In genomic region chr14:72580991-72581390, GRCm38 (mm10) we compare ENCODE assay signal across 29 mouse cellular contexts.
A peak's percentile ranks its signal among the peaks of the same experiment; 100 is the strongest.
DNase-seq lines count a peak whose midpoint lies in the region; ATAC-seq and TF ChIP-seq lines count a peak whose summit lies in the region.
"Had no signal": no experiment of that assay in that cellular context is flagged by ENCODE, and none has a peak within 500 bp of the region (broad histone marks: within the 10 kb centered on the region; RNA-seq: fewer than 3 reads in every experiment).

No protein-coding gene starts in this region.

- no peaks in the 10 kb centered on the region for H3K4me1 ChIP-seq in heart, adult 2 months (ENCODE audit: control insufficient read depth, insufficient read depth, low read length)
- H3K4me1 ChIP-seq in lung, adult 2 months (ENCODE audit: control insufficient read depth, insufficient read depth, low read length): no peaks in the 10 kb centered on the region
- H3K4me1 ChIP-seq: embryonic facial prominence, embryonic 10.5 days; embryonic facial prominence, embryonic 15.5 days; heart, embryonic 12.5 days; hindbrain, embryonic 13.5 days had no signal

- no peak for TF ChIP-seq EP300 in heart, adult 2 months (IDR thresholded peaks at IDR 0.05; ENCODE audit: insufficient read depth, low read depth, low read length)

- no peaks in the 10 kb centered on the region for H3K36me3 ChIP-seq in heart, adult 2 months (ENCODE audit: control insufficient read depth, insufficient read depth, low read length)

- ATAC-seq in granulocyte monocyte progenitor cell, adult 5-6 weeks (replicated peaks; ENCODE audit: poor library complexity, severe bottlenecking): peak; percentile 96
- peak; percentile 89 for ATAC-seq in monocyte, adult 5-6 weeks (replicated peaks; ENCODE audit: insufficient number of reproducible peaks, low FRiP score, low TSS enrichment, poor library complexity, severe bottlenecking)
- no peak for ATAC-seq in CD4-positive, CD25-positive, alpha-beta regulatory T cell, adult 4 months
- ATAC-seq: inflammation-experienced regulatory T-cells, adult 6 months had no signal

- intact Hi-C loops in heart, adult 2 months (cut with DNase I): no loop called here

- H3K79me2 ChIP-seq in heart, adult 2 months (replicated peaks; ENCODE audit: control insufficient read depth, insufficient read depth, low read length): no peaks in the 10 kb centered on the region

- peak; percentile 77 for DNase-seq in heart, adult 11 months
- DNase-seq in heart, adult 2 months: no peak
- peak; percentile 11 for DNase-seq in lung, postnatal 25 days (ENCODE audit: low spot score)
- DNase-seq in lung, adult 2 months: no peak
- no peak for DNase-seq in kidney, adult 11 months
- DNase-seq: adrenal gland, postnatal 25 days; cerebellum, adult 18-20 months; cerebellum, postnatal 10 days; gastrocnemius, postnatal 14 days; heart, postnatal 4 days; kidney, adult 18-20 months; kidney, postnatal 25 days; left cerebral cortex, postnatal 4 days; lung, embryonic 14.5 days; midbrain, embryonic 14.5 days; right cerebral cortex, adult 18-20 months; spleen, adult 18-20 months; thymus, postnatal 4 days had no signal

- no peaks in the 10 kb centered on the region for H3K27me3 ChIP-seq in heart, adult 2 months (ENCODE audit: control insufficient read depth, insufficient read depth, low read length)
- H3K27me3 ChIP-seq: embryonic facial prominence, embryonic 15.5 days; forebrain, embryonic 12.5 days; heart, embryonic 12.5 days; hindbrain, embryonic 13.5 days; kidney, embryonic 15.5 days had no signal

- H3K4me3 ChIP-seq in heart, adult 2 months: no peak overlapping the region
- no peak overlapping the region for H3K4me3 ChIP-seq in lung, adult 2 months (replicated peaks; ENCODE audit: extremely low read depth, low read depth, low read length)
- H3K4me3 ChIP-seq: embryonic facial prominence, embryonic 10.5 days; embryonic facial prominence, embryonic 15.5 days; forebrain, embryonic 12.5 days; heart, embryonic 12.5 days; hindbrain, embryonic 13.5 days; kidney, embryonic 15.5 days had no signal

- no peak for TF ChIP-seq CTCF in heart, adult 2 months (IDR thresholded peaks at IDR 0.05)
- TF ChIP-seq CTCF in lung, adult 2 months (IDR thresholded peaks at IDR 0.05; ENCODE audit: insufficient read depth, low read length): no peak

- no peak for TF ChIP-seq POLR2A in heart, adult 2 months (IDR thresholded peaks at IDR 0.05; ENCODE audit: insufficient read depth, low read depth, low read length)
- no peak for TF ChIP-seq POLR2A in lung, adult 2 months (IDR thresholded peaks at IDR 0.05; ENCODE audit: borderline replicate concordance, extremely low read depth, low read depth, low read length)

- 90% methylated on average over 3 of the region's 3 CpGs for WGBS in heart, adult 2 months
- 84% methylated on average over 3 of the region's 3 CpGs for WGBS in lung, adult 2 months

- H3K9ac ChIP-seq in heart, adult 2 months (ENCODE audit: low read depth, low read length): no peak overlapping the region
- H3K9ac ChIP-seq: embryonic facial prominence, embryonic 15.5 days; forebrain, embryonic 12.5 days; heart, embryonic 12.5 days; hindbrain, embryonic 13.5 days; kidney, embryonic 15.5 days; liver, embryonic 14.5 days; lung, embryonic 14.5 days had no signal

- no peak overlapping the region for H3K27ac ChIP-seq in heart, adult 2 months
- H3K27ac ChIP-seq: embryonic facial prominence, embryonic 10.5 days; embryonic facial prominence, embryonic 15.5 days; forebrain, embryonic 12.5 days; hindbrain, embryonic 13.5 days; kidney, embryonic 15.5 days; liver, embryonic 14.5 days had no signal

Comparison
In these comparisons a context has a peak if more than half of its experiments do, and no peak if none do; other contexts are left out.
1. DNase-seq: peak in heart, adult 11 months (single experiment) and lung, postnatal 25 days (single experiment); none in heart, adult 2 months (0 of 2), lung, adult 2 months (single experiment) and kidney, adult 11 months (single experiment).